Comparison of ENCODE assay signal across 12 mouse cellular contexts in the genomic region with DNA sequence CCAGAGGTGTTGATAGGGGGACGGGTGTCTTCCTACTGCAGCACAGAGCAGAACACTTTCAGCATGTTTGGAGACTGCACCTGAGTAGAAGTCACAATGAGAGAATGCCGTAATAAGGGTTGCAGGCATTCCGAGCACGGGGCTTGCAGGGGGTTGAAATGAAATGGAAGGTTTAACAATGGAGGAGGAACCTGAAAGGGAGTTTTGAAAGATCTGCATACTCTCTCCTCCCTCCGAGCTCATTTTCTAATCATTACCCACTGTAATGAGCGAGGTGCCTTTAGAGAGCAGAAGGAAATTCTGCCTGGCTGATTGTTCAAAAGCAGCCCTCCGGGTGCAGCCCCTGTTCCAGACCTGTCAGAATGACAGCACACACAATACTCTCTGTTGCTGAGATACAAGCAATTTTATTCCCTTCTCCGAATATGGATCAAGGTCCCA.
DNase-seq lines count a peak whose midpoint lies in the region; ATAC-seq and TF ChIP-seq lines count a peak whose summit lies in the region.
"Had no signal": no experiment of that assay in that cellular context is flagged by ENCODE, and none has a peak within 500 bp of the region (broad histone marks: within the 10 kb centered on the region; RNA-seq: fewer than 3 reads in every experiment).

No protein-coding gene starts in this region.

- no peak overlapping the region for H3K4me2 ChIP-seq in midbrain, embryonic 11.5 days
- peak overlapping the region; percentile 35 for H3K4me2 ChIP-seq in forebrain, embryonic 16.5 days (ENCODE audit: low read length)
- peak overlapping the region; percentile 30 for H3K4me2 ChIP-seq in midbrain, embryonic 13.5 days (replicated peaks)
- no peak overlapping the region for H3K4me2 ChIP-seq in intestine, postnatal 0 days (replicated peaks; ENCODE audit: low read depth)
- H3K4me2 ChIP-seq: liver, embryonic 13.5 days had no signal

- no peak overlapping the region for H3K9ac ChIP-seq in midbrain, embryonic 11.5 days (ENCODE audit: low read length)
- no peak overlapping the region for H3K9ac ChIP-seq in forebrain, embryonic 16.5 days (replicated peaks; ENCODE audit: low read depth, low read length)
- H3K9ac ChIP-seq in midbrain, embryonic 13.5 days (replicated peaks), result no peak overlapping the region
- no peak overlapping the region for H3K9ac ChIP-seq in intestine, postnatal 0 days (ENCODE audit: low read depth, low read length)
- H3K9ac ChIP-seq: liver, embryonic 13.5 days had no signal

- no peak for DNase-seq in midbrain, embryonic 11.5 days (ENCODE audit: low spot score, missing footprints)
- DNase-seq in midbrain, embryonic 10.5 days (ENCODE audit: low spot score), result no peak
- DNase-seq in retina, postnatal 1 day, result peak; percentile 14
- DNase-seq in gastrocnemius, adult 18-20 months (ENCODE audit: low spot score), result no peak
- no peak for DNase-seq in layer of hippocampus, adult 9-11 months
- DNase-seq: cerebellum, adult 9-10 months; heart, adult 18-20 months; liver, embryonic 13.5 days; lung, postnatal 10 days had no signal

- no peaks in the 10 kb centered on the region for H3K36me3 ChIP-seq in midbrain, embryonic 11.5 days (ENCODE audit: control insufficient read depth, insufficient read depth, low read length)
- H3K36me3 ChIP-seq in midbrain, embryonic 10.5 days, result no peaks in the 10 kb centered on the region
- H3K36me3 ChIP-seq in forebrain, embryonic 16.5 days (ENCODE audit: control insufficient read depth, insufficient read depth), result no peaks in the 10 kb centered on the region
- no peaks in the 10 kb centered on the region for H3K36me3 ChIP-seq in midbrain, embryonic 13.5 days
- no peaks in the 10 kb centered on the region for H3K36me3 ChIP-seq in intestine, postnatal 0 days (ENCODE audit: control insufficient read depth, insufficient read depth)
- H3K36me3 ChIP-seq: liver, embryonic 13.5 days had no signal

- no peaks in the 10 kb centered on the region for H3K9me3 ChIP-seq in midbrain, embryonic 11.5 days (ENCODE audit: control insufficient read depth, low read length)
- no peaks in the 10 kb centered on the region for H3K9me3 ChIP-seq in midbrain, embryonic 10.5 days (replicated peaks)
- H3K9me3 ChIP-seq in forebrain, embryonic 16.5 days (ENCODE audit: control insufficient read depth, low read length), result no peaks in the 10 kb centered on the region
- no peaks in the 10 kb centered on the region for H3K9me3 ChIP-seq in midbrain, embryonic 13.5 days
- H3K9me3 ChIP-seq in intestine, postnatal 0 days (ENCODE audit: control insufficient read depth), result no peaks in the 10 kb centered on the region
- H3K9me3 ChIP-seq: liver, embryonic 13.5 days had no signal

- no peaks in the 10 kb centered on the region for H3K27me3 ChIP-seq in midbrain, embryonic 11.5 days (ENCODE audit: control insufficient read depth, insufficient read depth, low read length)
- no peaks in the 10 kb centered on the region for H3K27me3 ChIP-seq in midbrain, embryonic 10.5 days (ENCODE audit: low read depth, poor library complexity, severe bottlenecking)
- H3K27me3 ChIP-seq in forebrain, embryonic 16.5 days (replicated peaks; ENCODE audit: control insufficient read depth, insufficient read depth, low read length), result no peaks in the 10 kb centered on the region
- no peaks in the 10 kb centered on the region for H3K27me3 ChIP-seq in midbrain, embryonic 13.5 days
- no peaks in the 10 kb centered on the region for H3K27me3 ChIP-seq in intestine, postnatal 0 days (replicated peaks; ENCODE audit: control insufficient read depth, insufficient read depth, low read length)
- H3K27me3 ChIP-seq: liver, embryonic 13.5 days had no signal

- WGBS in midbrain, embryonic 11.5 days, result 53% methylated on average over 8 of the region's 8 CpGs
- WGBS in midbrain, embryonic 10.5 days, result 57% methylated on average over 8 of the region's 8 CpGs
- WGBS in forebrain, embryonic 16.5 days, result 9% methylated on average over 8 of the region's 8 CpGs
- WGBS in midbrain, embryonic 13.5 days, result 31% methylated on average over 8 of the region's 8 CpGs
- 70% methylated on average over 8 of the region's 8 CpGs for WGBS in intestine, postnatal 0 days

- H3K27ac ChIP-seq in midbrain, embryonic 11.5 days (ENCODE audit: low read depth, low read length), result no peak overlapping the region
- no peak overlapping the region for H3K27ac ChIP-seq in midbrain, embryonic 10.5 days (replicated peaks)
- H3K27ac ChIP-seq in forebrain, embryonic 16.5 days (ENCODE audit: low read length), result peak overlapping the region; percentile 62
- H3K27ac ChIP-seq in midbrain, embryonic 13.5 days, result peak overlapping the region; percentile 70
- H3K27ac ChIP-seq in intestine, postnatal 0 days (ENCODE audit: low read depth, low read length), result no peak overlapping the region
- H3K27ac ChIP-seq: liver, embryonic 13.5 days had no signal

- H3K4me1 ChIP-seq in midbrain, embryonic 11.5 days (ENCODE audit: control insufficient read depth, insufficient read depth, low read length), result no peaks in the 10 kb centered on the region
- 0 out of 2 replicates have a peak, but pooled peaks cover 2% of the 10 kb centered on the region for H3K4me1 ChIP-seq in midbrain, embryonic 10.5 days
- peaks cover 5% of the 10 kb centered on the region; the same call in 1 of the 2 replicates for H3K4me1 ChIP-seq in forebrain, embryonic 16.5 days (replicated peaks; ENCODE audit: control insufficient read depth, insufficient read depth, low read length)
- H3K4me1 ChIP-seq in midbrain, embryonic 13.5 days (replicated peaks), result peaks cover 7% of the 10 kb centered on the region; the same call in 1 of the 2 replicates
- H3K4me1 ChIP-seq in intestine, postnatal 0 days (replicated peaks; ENCODE audit: control insufficient read depth, insufficient read depth, low read length), result no peaks in the 10 kb centered on the region
- H3K4me1 ChIP-seq: liver, embryonic 13.5 days had no signal

- no peak overlapping the region for H3K4me3 ChIP-seq in midbrain, embryonic 11.5 days (ENCODE audit: low read depth, low read length)
- H3K4me3 ChIP-seq in midbrain, embryonic 10.5 days, result no peak overlapping the region
- H3K4me3 ChIP-seq in forebrain, embryonic 16.5 days (replicated peaks; ENCODE audit: low read length), result peak overlapping the region; percentile 14
- H3K4me3 ChIP-seq in midbrain, embryonic 13.5 days (replicated peaks), result peak overlapping the region; percentile 20; the same call in 1 of the 2 replicates
- no peak overlapping the region for H3K4me3 ChIP-seq in intestine, postnatal 0 days (ENCODE audit: low read depth, low read length)
- H3K4me3 ChIP-seq: liver, embryonic 13.5 days had no signal

- TF ChIP-seq CTCF in intestine, postnatal 0 days (IDR thresholded peaks at IDR 0.05; ENCODE audit: low read depth), result no peak

- ATAC-seq in midbrain, embryonic 11.5 days (ENCODE audit: low FRiP score), result peak; percentile 66
- ATAC-seq in forebrain, embryonic 16.5 days, result peak; percentile 98
- peak; percentile 92 for ATAC-seq in midbrain, embryonic 13.5 days
- ATAC-seq in intestine, postnatal 0 days, result no peak

Comparison
In these comparisons a context has a peak if more than half of its experiments do, and no peak if none do; other contexts are left out.
1. H3K27ac ChIP-seq: peak in forebrain, embryonic 16.5 days (single experiment) and midbrain, embryonic 13.5 days (single experiment); none in midbrain, embryonic 11.5 days (single experiment), midbrain, embryonic 10.5 days (single experiment) and intestine, postnatal 0 days (single experiment).
2. H3K4me2 ChIP-seq: peak in forebrain, embryonic 16.5 days (single experiment) and midbrain, embryonic 13.5 days (single experiment); none in midbrain, embryonic 11.5 days (single experiment) and intestine, postnatal 0 days (single experiment).
3. H3K4me3 ChIP-seq: peak in forebrain, embryonic 16.5 days (single experiment) and midbrain, embryonic 13.5 days (single experiment); none in midbrain, embryonic 11.5 days (single experiment), midbrain, embryonic 10.5 days (single experiment) and intestine, postnatal 0 days (single experiment).